Mouse (Mus musculus) C2C12 (cell line): Measurements from ENCODE around the gene Mpi. TPM values are rescaled to one million over a fixed set of nuclear protein-coding genes. Genes with fewer than 3 reads are reported as not detected.

Experiments
- H3K27me3 ChIP-seq: one replicate; pipeline ENCODE4 v1.6.1; 2011; ENCODE audit not compliant: control insufficient read depth, insufficient read depth, insufficient read length
- H3K36me3 ChIP-seq: one replicate; pipeline ENCODE4 v1.6.1; 2011; ENCODE audit not compliant: control insufficient read depth, insufficient read depth
- H3K4me3 ChIP-seq: one replicate; pipeline ENCODE4 v1.5.1; 2011; ENCODE audit warnings: mild to moderate bottlenecking, control low read depth; ENCODE audit not compliant: poor library complexity, insufficient read depth, severe bottlenecking
- H3K79me2 ChIP-seq: one replicate; pipeline ENCODE4 v1.6.1; 2011; ENCODE audit not compliant: control insufficient read depth, insufficient read depth
- H3K79me3 ChIP-seq: one replicate; pipeline ENCODE4 v1.6.1; 2011; ENCODE audit warnings: low read depth, control low read depth
- H3ac ChIP-seq: one replicate; pipeline ENCODE3; 2011; ENCODE audit warnings: low read depth; ENCODE audit not compliant: control insufficient read depth, insufficient read length
- CEBPB ChIP-seq: IDR thresholded peaks from one replicate; pipeline ENCODE4 v1.6.1; 2011; ENCODE audit warnings: low read depth, mild to moderate bottlenecking, control low read depth, moderate library complexity
- CTCF ChIP-seq: IDR thresholded peaks from one replicate; pipeline ENCODE4 v1.5.1; 2011; ENCODE audit not compliant: control insufficient read depth, insufficient read depth, insufficient read length
- FOSL1 ChIP-seq: IDR thresholded peaks from one replicate; pipeline ENCODE4 v1.8.0; 2011; ENCODE audit warnings: mild to moderate bottlenecking, low read length; ENCODE audit not compliant: poor library complexity, insufficient read depth, severe bottlenecking
- MAX ChIP-seq: IDR thresholded peaks from one replicate; pipeline ENCODE4 v1.6.1; 2011; ENCODE audit warnings: mild to moderate bottlenecking, control low read depth
- MYOD1 ChIP-seq: IDR thresholded peaks from one replicate; pipeline ENCODE4 v1.6.1; 2011; ENCODE audit warnings: low read depth; ENCODE audit not compliant: control insufficient read depth, insufficient read length
- MYOG ChIP-seq: IDR thresholded peaks from one replicate; pipeline ENCODE4 v1.6.1; 2011; ENCODE audit not compliant: control insufficient read depth, insufficient read length; ENCODE audit errors: extremely low read depth
- USF1 ChIP-seq: IDR thresholded peaks from one replicate; pipeline ENCODE4 v1.6.1; 2011; ENCODE audit warnings: low read depth, mild to moderate bottlenecking, control low read depth, moderate library complexity
- polyA plus RNA-seq: library from polyadenylated mRNA; unstranded; fragments of >200 nt; fragmentation: generic; extraction: Trizol; gene quantifications from one replicate; pipeline ENCODE4 v1.2.1, GENCODE M21; 2012; ENCODE audit warnings: missing spikeins

The Mpi gene
- polyA plus RNA-seq, 1 experiment = 35.7 TPM

DNA sequence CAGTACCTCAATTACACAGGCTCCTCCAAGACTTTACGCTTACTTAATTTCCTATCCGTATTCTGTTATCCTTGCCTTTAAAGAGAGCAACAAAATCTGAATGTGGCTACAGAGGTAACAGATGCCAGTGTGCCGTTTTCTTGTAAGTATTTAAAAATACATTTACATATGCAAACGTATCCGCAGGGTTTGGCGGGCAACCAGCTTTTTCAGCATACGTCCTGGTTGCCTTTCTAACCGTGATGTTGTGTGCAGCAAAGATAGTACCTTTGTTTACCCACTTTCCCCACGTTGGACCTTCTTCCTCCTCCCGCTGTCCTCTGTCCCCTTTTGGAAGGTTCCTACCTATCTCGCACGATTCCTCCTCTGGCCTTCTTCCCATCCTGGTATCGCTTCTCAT is 51.1 kb downstream of the Mpi start:
- TF ChIP-seq MYOD1 (no peak), FOSL1 (no peak), MAX (no peak), USF1 (no peak), CTCF (no peak), CEBPB (no peak)
- Histone ChIP-seq H3K79me2 (no peaks in the 10 kb centered on the region), H3K4me3 (no peak overlapping the region), H3K36me3 (no peaks in the 10 kb centered on the region), H3ac (no peak overlapping the region), H3K79me3 (no peaks in the 10 kb centered on the region), H3K27me3 (peaks cover 4% of the 10 kb centered on the region)

GRCm38 (mm10) chr9:57498536-57498935 is 54.0 kb downstream of the Mpi start:
- TF ChIP-seq USF1 (no peak), MAX (no peak), CEBPB (no peak), MYOG (no peak), CTCF (no peak), MYOD1 (no peak), FOSL1 (no peak)
- Histone ChIP-seq H3K79me3 (no peaks in the 10 kb centered on the region), H3K4me3 (no peak overlapping the region), H3ac (no peak overlapping the region), H3K79me2 (no peaks in the 10 kb centered on the region), H3K27me3 (peaks cover 4% of the 10 kb centered on the region), H3K36me3 (no peaks in the 10 kb centered on the region)

DNA sequence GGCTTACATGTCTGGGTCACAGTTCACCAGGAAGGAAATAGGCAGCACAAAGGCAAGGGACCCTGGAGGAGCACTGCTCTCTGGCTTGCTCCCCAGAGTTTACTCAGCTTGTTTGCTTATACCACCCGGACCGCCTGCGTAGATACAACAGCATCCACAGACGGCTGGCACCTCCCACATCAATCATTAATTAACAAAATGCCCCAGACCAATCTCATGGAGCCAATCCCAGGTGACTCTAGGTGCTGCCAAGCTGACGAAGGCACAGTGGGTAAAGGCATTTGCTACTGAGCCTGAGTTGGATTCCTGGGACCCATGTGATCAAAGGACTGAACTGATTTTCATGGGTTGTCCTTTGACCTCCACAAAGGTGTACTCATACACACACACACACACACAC is 55.3 kb downstream of the Mpi start:
- Histone ChIP-seq H3K27me3 (no peaks in the 10 kb centered on the region), H3K36me3 (no peaks in the 10 kb centered on the region), H3K79me2 (no peaks in the 10 kb centered on the region), H3K79me3 (no peaks in the 10 kb centered on the region), H3ac (no peak overlapping the region), H3K4me3 (no peak overlapping the region)
- no peak for TF ChIP-seq MYOG
- TF ChIP-seq CEBPB = no peak
- TF ChIP-seq USF1 = no peak
- TF ChIP-seq FOSL1 = no peak
- no peak for TF ChIP-seq MAX
- TF ChIP-seq CTCF = no peak
- TF ChIP-seq MYOD1 = no peak

- no peak overlapping the region for H3K4me3 ChIP-seq
- TF ChIP-seq MAX (no peak), MYOD1 (no peak), USF1 (no peak), MYOG (no peak), CTCF (no peak), FOSL1 (no peak), CEBPB (no peak)
- no peaks in the 10 kb centered on the region for H3K27me3 ChIP-seq
- H3K79me3 ChIP-seq = no peaks in the 10 kb centered on the region
- H3ac ChIP-seq = no peak overlapping the region
- no peaks in the 10 kb centered on the region for H3K79me2 ChIP-seq
- H3K36me3 ChIP-seq = no peaks in the 10 kb centered on the region
Observed at GRCm38 (mm10) chr9:57494970-57495369, 57.6 kb downstream of the Mpi start.

Other genes with a start within 250 kb of the Mpi start
- 15.1 TPM for gene Ppcdc, start 112.6 kb downstream of the Mpi start, polyA plus RNA-seq
- 15.2 TPM for gene Scamp5, start 84.7 kb downstream of the Mpi start, polyA plus RNA-seq
- 0.55 TPM for gene Rpp25, start 48.7 kb downstream of the Mpi start, polyA plus RNA-seq
- gene Cox5a, start 31.5 kb downstream of the Mpi start, polyA plus RNA-seq = 630 TPM
- gene Fam219b, start 15.2 kb downstream of the Mpi start, polyA plus RNA-seq = 20.9 TPM
- 22.5 TPM for gene Scamp2, start 8.2 kb upstream of the Mpi start, polyA plus RNA-seq
- gene Ulk3, start 36.7 kb upstream of the Mpi start, polyA plus RNA-seq = 5.4 TPM
- 0.06 TPM for gene Cplx3, start 53.5 kb upstream of the Mpi start, polyA plus RNA-seq
- 0.68 TPM for gene Lman1l, start 68.0 kb upstream of the Mpi start, polyA plus RNA-seq
- gene Csk, start 100.9 kb upstream of the Mpi start, polyA plus RNA-seq = 66.2 TPM
- not detected for gene Cyp1a2, start 130.9 kb upstream of the Mpi start, polyA plus RNA-seq
- gene Cyp1a1, start 135.2 kb upstream of the Mpi start, polyA plus RNA-seq = 0.14 TPM
- 16.8 TPM for gene Edc3, start 155.8 kb upstream of the Mpi start, polyA plus RNA-seq
- gene Clk3, start 213.1 kb upstream of the Mpi start, polyA plus RNA-seq = 50.9 TPM